Mouse (Mus musculus) embryonic facial prominence, embryonic 10.5 days (tissue): ENCODE results near the gene 3300002I08Rik. TPM values are rescaled to one million over a fixed set of nuclear protein-coding genes. Genes with fewer than 3 reads are reported as not detected.
A peak's percentile ranks its signal among the peaks of the same experiment; 100 is the strongest.
"Not testable (repeated sequence)": the region's sequence is repeated elsewhere in the genome, so short reads cannot be mapped to it uniquely, and the experiment has no call there.

ENCODE experiments used
- DNase-seq: peaks from one replicate; pipeline ENCODE4 v3.0.0-alpha.2; 2017; ENCODE audit warnings: low spot score
- H3K27ac ChIP-seq: fragments of 300-500 bp; sonication (generic); replicated peaks from 2 replicates; pipeline ENCODE4 v1.5.1; 2016; ENCODE audit warnings: mild to moderate bottlenecking
- H3K27me3 ChIP-seq: fragments of 300-500 bp; sonication (generic); replicated peaks from 2 replicates; pipeline ENCODE4 v1.6.1; 2016; ENCODE audit warnings: low read depth, mild to moderate bottlenecking; ENCODE audit not compliant: poor library complexity, severe bottlenecking
- H3K36me3 ChIP-seq: fragments of 300-500 bp; sonication (generic); replicated peaks from 2 replicates; pipeline ENCODE4 v1.6.1; 2016; ENCODE audit warnings: mild to moderate bottlenecking, moderate library complexity
- H3K4me1 ChIP-seq: fragments of 300-500 bp; sonication (generic); 2 replicates; pipeline ENCODE4 v1.6.1; 2016
- H3K4me3 ChIP-seq: fragments of 300-500 bp; sonication (generic); 2 replicates; pipeline ENCODE4 v1.5.1; 2016; ENCODE audit warnings: mild to moderate bottlenecking, moderate library complexity
- H3K9me3 ChIP-seq: fragments of 300-500 bp; sonication (generic); 2 replicates; pipeline ENCODE4 v1.6.1; 2016; ENCODE audit warnings: mild to moderate bottlenecking
- WGBS: fragments of 180-500 bp; shearing (Covaris S2); methylation state at CpG from one replicate; pipeline ENCODE4 v1.1.7; 2016; 5-methylcytosine and 5-hydroxymethylcytosine counted together
- polyA plus RNA-seq: library from polyadenylated mRNA; unstranded; fragments of >200 nt; fragmentation: Nextera tagmentation; extraction: Ambion mirVana; gene quantifications from 2 replicates; pipeline ENCODE4 v1.2.1, GENCODE M21; 2016

3300002I08Rik gene
- polyA plus RNA-seq, result 9.4 and 9.9 TPM in 2 replicates

DNA sequence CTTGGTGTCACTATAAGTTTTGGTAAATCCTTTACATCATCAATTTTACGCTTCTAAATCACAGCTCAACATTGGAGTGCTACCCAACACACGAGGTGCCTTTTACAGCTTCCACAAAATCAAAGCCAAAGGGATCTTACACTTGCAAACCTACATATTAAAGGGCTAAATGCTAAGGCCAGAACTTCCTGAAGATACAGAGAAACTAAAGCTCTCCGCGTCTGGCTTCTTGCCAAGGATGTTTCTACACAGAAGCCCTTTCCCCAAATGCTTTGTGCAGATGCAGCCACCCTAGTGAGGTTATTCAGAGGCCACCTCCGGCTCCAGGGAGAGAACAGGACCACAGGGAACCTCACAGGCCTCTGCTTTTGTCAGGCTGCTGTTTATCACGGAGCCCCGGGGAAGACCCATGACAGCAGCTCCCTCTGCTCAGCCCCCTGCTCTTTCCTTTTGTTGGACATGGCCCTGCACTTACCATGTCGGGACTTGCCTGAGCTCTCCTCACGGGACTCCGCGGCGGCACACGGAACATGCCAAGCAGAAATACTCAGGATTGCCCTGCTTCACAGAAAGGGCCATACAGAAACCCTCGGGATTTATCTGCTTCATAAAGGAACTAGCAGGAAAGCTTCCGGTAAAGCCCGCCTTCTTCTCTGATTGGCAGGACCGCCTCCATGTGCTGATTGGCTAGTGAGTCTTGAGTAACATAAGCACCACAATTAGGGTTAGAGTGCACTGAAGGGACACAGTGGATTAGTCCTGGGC lies at the start of gene 3300002I08Rik:
TSS of gene 3300002I08Rik (minus strand) at position 653 of the 765 bp plus-strand sequence.
- peak; percentile 84 for DNase-seq
- not testable (repeated sequence) for H3K4me1 ChIP-seq, H3K27me3 ChIP-seq, H3K9me3 ChIP-seq
- Histone ChIP-seq H3K4me3 (peak within 1 kb of the TSS; percentile 72), H3K27ac (peak within 1 kb of the TSS; percentile 92), H3K36me3 (peaks cover 13% of the 10 kb centered on the region)
- WGBS, result 7% methylated on average over 17 of the region's 17 CpGs

DNA sequence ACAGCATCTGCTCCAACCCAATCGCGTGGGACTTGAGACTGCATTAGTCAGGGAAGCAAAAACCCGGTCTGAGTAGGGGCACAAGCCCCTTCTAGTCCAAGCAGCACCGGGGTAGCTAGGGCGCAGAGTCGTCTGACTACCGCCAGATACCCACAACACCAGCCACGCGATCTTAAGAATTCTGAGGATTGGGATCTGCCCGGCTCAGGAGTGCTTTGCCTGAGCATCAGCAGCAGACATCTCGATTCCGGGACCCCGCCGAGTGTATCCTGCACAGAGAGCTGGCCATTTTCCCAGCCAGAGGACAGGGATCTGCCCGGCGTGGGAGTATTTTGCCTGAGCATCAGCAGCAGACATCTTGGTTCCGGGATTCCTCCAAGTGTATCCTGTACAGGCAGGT lies 49.6 kb upstream of the 3300002I08Rik start:
- Histone ChIP-seq H3K36me3 (peaks cover 44% of the 10 kb centered on the region), H3K9me3 (peaks cover 41% of the 10 kb centered on the region)
- H3K4me3 ChIP-seq, H3K4me1 ChIP-seq, H3K27me3 ChIP-seq, DNase-seq, H3K27ac ChIP-seq: not testable (repeated sequence)
- 88% methylated on average over 17 of the region's 17 CpGs for WGBS

DNA sequence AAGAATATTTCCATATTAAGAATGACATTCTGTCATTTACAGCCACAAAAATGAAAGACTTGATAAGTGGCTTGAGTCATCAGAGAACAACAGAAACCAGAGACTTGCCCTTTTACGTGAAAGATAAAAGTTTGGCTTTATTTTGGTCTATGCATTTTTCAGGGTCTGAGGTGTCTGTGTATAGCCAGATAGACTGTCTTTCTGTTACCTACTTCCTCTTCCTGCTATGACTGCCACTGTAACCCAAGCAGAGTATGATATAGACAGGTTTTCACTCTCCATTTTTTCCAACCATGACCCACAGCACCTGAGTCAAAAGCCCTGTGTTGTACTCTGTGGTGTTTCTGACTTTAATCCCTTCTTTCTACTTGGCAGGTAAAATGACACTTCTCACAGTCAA lies 27.6 kb upstream of the 3300002I08Rik start:
- Histone ChIP-seq H3K27me3 (no peaks in the 10 kb centered on the region), H3K36me3 (no peaks in the 10 kb centered on the region), H3K4me1 (no peaks in the 10 kb centered on the region), H3K9me3 (peaks cover 14% of the 10 kb centered on the region; the same call in 1 of the 2 replicates), H3K4me3 (no peak overlapping the region), H3K27ac (no peak overlapping the region)
- 85% methylated on average over 1 of the region's 1 CpGs for WGBS
- no peak for DNase-seq

DNA sequence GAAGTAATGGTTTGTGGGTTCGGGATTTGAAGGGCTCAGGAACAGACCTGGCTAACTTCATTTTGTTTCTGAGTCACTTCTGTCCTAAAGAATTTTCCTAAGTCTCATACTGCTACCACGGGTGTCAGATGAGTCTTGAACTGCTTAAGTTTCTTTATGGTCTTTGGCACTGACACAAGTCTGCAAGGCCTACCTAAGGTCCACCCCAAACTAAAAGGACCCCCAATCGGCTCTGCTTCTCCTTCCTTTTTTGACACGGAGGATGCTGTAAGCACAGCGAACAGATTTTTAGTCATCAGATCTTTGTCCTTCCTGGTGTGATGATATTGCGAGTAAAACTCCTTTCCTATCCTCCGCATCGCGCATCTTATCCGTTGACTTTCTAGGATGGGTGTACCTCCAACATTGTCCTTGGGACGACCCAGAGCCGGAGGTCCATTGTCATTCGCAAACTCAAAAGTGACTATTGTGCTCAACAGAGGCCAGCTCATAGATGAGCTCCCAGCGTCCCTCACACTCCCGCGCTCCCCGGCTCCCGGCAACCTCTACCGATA lies 23.1 kb upstream of the 3300002I08Rik start:
- WGBS, result 93% methylated on average over 19 of the region's 19 CpGs
- not testable (repeated sequence) for H3K27me3 ChIP-seq, H3K4me1 ChIP-seq, H3K27ac ChIP-seq, DNase-seq, H3K9me3 ChIP-seq, H3K4me3 ChIP-seq, H3K36me3 ChIP-seq

DNA sequence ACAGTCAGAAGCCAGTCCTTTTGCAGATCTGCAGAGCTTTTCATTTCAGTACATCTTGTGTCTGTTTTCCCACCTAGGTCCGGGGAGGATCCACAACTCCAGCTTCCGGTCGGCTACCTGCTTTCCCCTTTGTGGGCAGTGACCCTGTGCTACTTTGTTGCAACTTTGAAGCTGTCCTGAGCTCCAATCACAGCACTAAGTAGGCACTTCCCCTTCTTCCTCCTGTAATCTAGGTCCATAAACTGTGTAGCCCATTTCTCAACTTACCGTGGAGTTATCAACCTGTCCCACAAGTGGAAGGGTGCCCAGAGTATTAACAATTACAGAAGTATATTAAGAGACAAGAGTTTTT lies 289 bp upstream of the 3300002I08Rik start:
- Histone ChIP-seq H3K27ac (peak overlapping the region; percentile 92), H3K36me3 (peaks cover 8% of the 10 kb centered on the region), H3K4me1 (0 out of 2 replicates have a peak, but pooled peaks cover 3% of the 10 kb centered on the region), H3K27me3 (no peaks in the 10 kb centered on the region), H3K4me3 (peak overlapping the region; percentile 72), H3K9me3 (no peaks in the 10 kb centered on the region)
- 21% methylated on average over 4 of the region's 4 CpGs for WGBS
- no peak for DNase-seq

DNA sequence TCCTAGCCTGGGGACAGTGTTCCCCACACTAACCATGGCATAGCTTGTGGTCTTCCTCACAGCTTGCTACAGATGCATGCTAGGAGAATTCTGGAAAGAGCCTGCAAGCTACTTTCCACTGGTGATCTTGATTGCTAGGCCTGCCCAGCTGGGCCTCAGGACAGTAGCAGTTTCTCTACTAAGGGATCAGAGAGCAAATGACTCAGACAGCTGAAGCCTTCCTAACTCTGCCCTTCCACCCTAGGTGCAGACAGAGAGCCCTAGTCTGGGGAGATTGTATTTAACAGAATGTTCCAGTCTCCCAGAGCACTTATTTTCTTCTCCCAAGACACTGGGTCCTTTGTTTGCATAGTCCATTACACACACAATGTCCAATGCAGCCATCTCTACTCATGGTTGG lies 5.4 kb downstream of the 3300002I08Rik start:
- not testable (repeated sequence) for H3K4me3 ChIP-seq, DNase-seq, H3K27ac ChIP-seq, H3K4me1 ChIP-seq, H3K27me3 ChIP-seq, H3K9me3 ChIP-seq
- H3K36me3 ChIP-seq, result peaks cover 24% of the 10 kb centered on the region

DNA sequence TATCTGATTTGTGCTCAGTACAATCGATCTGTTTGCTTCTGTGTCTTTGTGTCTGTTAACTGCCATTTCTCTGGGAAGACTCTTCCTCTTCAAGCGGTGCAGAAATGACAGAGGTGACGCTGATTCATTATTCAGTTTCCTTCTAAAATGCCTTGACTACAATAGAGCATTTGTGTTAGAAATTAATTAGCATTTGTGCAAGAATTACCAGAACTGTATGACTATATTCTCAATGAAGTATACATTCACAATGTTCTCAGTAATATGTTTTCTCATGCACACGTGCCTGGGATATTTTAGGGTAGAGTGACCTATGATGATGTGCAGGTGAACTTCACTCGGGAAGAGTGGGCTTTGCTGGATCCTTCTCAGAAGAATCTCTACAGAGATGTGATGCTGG lies 39.2 kb downstream of the 3300002I08Rik start, which contains the start of gene Gm10130:
TSS of gene Gm10130 (plus strand) at position 301 of the 400 bp plus-strand sequence.
- Histone ChIP-seq H3K9me3 (peaks cover 66% of the 10 kb centered on the region), H3K27me3 (no peaks in the 10 kb centered on the region), H3K4me1 (no peaks in the 10 kb centered on the region), H3K4me3 (no peak within 1 kb of the TSS), H3K27ac (no peak within 1 kb of the TSS), H3K36me3 (peaks cover 74% of the 10 kb centered on the region)
- no peak for DNase-seq
- 94% methylated on average over 5 of the region's 5 CpGs for WGBS

DNA sequence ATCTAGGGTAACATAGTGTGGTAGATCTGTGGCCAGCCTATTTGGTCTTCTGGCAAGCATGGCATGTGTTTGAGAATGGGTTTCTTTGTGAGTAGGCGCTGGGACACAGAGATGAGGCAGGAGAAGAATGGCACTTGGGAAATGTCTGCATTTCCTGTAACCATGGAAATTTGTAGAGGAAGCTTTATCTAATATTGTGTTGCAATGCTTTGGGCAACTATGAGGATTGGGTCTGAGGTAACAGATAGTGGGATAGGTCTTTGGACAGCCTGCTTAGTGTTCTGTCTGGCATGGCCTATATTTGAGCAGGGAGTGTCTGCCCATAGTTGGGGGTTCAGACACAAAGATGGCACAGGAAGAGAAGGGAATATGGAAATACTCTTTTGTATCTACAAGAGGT lies 43.6 kb downstream of the 3300002I08Rik start:
- no peak overlapping the region for H3K27ac ChIP-seq
- H3K27me3 ChIP-seq, result no peaks in the 10 kb centered on the region
- peaks cover 69% of the 10 kb centered on the region for H3K9me3 ChIP-seq
- H3K4me1 ChIP-seq, result no peaks in the 10 kb centered on the region
- 97% methylated on average over 1 of the region's 1 CpGs for WGBS
- DNase-seq, result no peak
- H3K4me3 ChIP-seq, result no peak overlapping the region
- H3K36me3 ChIP-seq, result peaks cover 81% of the 10 kb centered on the region

DNA sequence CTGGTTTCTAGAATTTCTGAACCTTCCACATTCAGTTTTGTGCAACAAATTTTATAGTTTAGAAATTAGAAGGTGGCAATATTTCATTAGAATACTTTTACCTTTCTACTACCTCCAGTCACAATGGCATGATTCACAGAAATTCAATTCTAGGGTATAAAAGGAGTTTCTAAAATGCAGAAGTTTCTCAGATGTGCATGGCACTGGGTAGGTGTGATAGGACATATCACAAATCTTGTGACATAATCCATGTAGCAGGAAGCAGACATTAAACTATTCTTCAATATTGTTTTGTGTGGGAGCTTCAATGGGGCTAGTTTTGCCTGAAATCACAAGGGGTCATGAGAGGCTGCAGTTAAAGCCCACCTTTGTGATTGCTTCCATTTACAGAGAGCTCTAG lies 46.4 kb downstream of the 3300002I08Rik start:
- Histone ChIP-seq H3K9me3 (peaks cover 44% of the 10 kb centered on the region), H3K36me3 (peaks cover 62% of the 10 kb centered on the region), H3K27me3 (no peaks in the 10 kb centered on the region), H3K4me3 (no peak overlapping the region), H3K27ac (no peak overlapping the region), H3K4me1 (no peaks in the 10 kb centered on the region)
- no peak for DNase-seq

DNA sequence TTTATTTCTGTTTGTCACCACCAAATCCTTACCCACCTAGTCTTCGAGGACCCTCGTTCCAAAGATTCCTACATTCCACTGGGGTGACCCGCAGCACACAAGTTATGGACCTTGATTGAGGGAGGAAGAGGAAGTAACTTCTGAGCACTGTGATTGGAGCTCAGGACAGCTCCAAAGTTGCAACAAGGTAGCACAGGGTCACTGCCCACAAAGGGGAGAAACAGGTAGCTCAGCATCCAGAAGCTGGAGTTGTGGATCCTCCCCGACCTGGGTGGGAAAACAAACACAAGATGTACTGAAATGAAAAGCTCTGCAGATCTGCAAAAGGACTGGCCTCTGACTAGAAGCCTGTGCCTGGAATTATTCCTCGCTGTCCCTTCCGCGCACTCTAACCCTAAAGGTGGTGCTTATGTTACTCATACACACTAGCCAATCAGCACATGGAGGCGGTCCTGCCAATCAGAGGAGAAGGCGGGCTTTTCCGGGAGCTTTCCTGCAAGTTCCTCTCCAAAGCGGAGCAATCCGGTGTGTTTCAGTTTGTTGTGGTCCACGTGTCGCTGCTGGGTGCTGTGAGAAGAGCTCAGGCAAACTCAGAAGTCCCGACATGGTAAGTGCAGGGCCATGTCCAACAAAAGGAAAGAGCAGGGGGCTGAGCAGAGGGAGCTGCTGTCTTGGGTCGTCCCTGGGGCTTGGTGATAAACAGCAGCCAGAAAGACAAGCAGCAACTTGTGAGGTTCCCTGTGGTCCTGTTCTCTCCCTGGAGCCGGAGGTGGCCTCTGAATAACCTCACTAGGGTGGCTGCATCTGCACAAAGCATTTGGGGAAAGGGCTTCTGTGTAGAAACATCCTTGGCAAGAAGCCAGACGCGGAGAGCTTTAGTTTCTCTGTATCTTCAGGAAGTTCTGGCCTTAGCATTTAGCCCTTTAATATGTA lies 51.3 kb downstream of the 3300002I08Rik start:
- not testable (repeated sequence) for H3K4me1 ChIP-seq, H3K9me3 ChIP-seq, H3K27me3 ChIP-seq
- Histone ChIP-seq H3K27ac (peak overlapping the region; percentile 84), H3K4me3 (peak overlapping the region; percentile 64), H3K36me3 (peaks cover 23% of the 10 kb centered on the region)
- peak; percentile 88 for DNase-seq
- 16% methylated on average over 19 of the region's 19 CpGs for WGBS

DNA sequence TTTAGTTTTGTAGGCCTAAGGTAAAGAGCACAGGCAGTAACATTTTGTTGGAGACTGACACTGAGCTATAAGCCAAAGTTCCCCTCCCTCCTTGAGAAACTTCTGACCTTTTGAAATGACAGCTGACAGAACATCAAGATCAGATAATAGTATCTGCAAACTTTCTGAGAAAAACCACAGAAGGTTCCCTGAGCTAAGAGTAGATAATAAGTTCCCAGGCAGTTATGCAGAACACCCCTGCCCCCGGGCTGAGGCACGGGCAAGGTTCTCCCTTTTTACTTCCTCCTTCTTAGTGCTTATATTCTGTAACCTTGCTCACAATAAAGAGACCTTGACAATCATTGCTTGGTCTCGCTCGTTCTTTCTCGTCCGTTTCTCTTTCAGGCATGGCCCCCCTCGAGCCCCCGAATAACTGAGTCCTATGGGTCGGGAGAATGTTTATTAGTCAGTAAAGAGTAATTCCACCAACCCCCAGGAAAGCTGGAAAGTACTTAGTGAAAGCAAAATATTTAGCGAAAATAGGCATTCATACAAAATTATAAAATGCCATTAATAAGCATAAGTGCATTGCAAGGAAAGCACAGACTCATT lies 55.3 kb downstream of the 3300002I08Rik start:
- H3K4me1 ChIP-seq, result no peaks in the 10 kb centered on the region
- 0 out of 2 replicates have a peak, but pooled peaks cover 3% of the 10 kb centered on the region for H3K9me3 ChIP-seq
- no peaks in the 10 kb centered on the region for H3K36me3 ChIP-seq
- H3K27me3 ChIP-seq, result no peaks in the 10 kb centered on the region
- no peak for DNase-seq
- WGBS, result 89% methylated on average over 10 of the region's 10 CpGs
- H3K27ac ChIP-seq, result no peak overlapping the region
- H3K4me3 ChIP-seq, result no peak overlapping the region

DNA sequence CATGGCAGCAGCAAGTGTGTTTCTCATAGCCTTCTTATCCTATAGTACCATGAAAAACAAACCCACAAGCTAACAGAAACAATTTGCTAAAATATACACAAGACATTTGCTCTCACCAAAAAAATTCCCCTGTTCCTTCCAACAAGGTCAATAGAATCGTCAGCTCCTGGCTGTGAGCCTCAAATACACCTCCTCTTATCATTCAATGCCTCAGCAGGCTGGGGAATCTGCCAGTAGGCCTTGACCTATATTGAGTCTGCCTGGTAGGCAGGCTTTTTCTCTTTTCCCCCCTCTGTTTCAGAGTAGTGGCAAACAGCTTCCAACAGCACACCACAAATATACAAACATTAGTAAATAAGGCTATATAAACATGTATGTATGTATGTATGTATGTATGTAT lies 63.5 kb downstream of the 3300002I08Rik start:
- no peak for DNase-seq
- Histone ChIP-seq H3K27me3 (no peaks in the 10 kb centered on the region), H3K4me1 (no peaks in the 10 kb centered on the region), H3K27ac (no peak overlapping the region), H3K4me3 (no peak overlapping the region), H3K36me3 (no peaks in the 10 kb centered on the region), H3K9me3 (0 out of 2 replicates have a peak, but pooled peaks cover 9% of the 10 kb centered on the region)
- 64% methylated on average over 1 of the region's 1 CpGs for WGBS
